Mouse (Mus musculus) CH12.LX (cell line): Measurements from ENCODE around the gene Apobr.

Source experiments
- CTCF ChIP-seq, 2 experiments: IDR thresholded peaks in 1 of 2; conservative IDR thresholded peaks in 1 of 2; 2 replicates each; pipeline ENCODE4 v1.5.1; 2011 to 2012; ENCODE audit warnings: low read depth in 2 of 2, low read length in 2 of 2, improper control_type of control experiment in 1 of 2, inconsistent platforms in 1 of 2, mild to moderate bottlenecking in 1 of 2, moderate library complexity in 1 of 2
- EP300 ChIP-seq: IDR thresholded peaks from 2 replicates; pipeline ENCODE4 v1.6.1; 2011; ENCODE audit warnings: low read length, improper control_type of control experiment
- MAX ChIP-seq: IDR thresholded peaks from 2 replicates; pipeline ENCODE4 v1.6.1; 2011; ENCODE audit warnings: low read length, improper control_type of control experiment
- MAZ ChIP-seq: IDR thresholded peaks from 2 replicates; pipeline ENCODE4 v1.6.1; 2012; ENCODE audit warnings: low read depth, mild to moderate bottlenecking, inconsistent platforms, low read length, improper control_type of control experiment, moderate library complexity
- MYC ChIP-seq: IDR thresholded peaks from 2 replicates; pipeline ENCODE4 v1.6.1; 2011; ENCODE audit warnings: low read depth, mild to moderate bottlenecking, improper control_type of control experiment, low read length
- POLR2A ChIP-seq: IDR thresholded peaks from 2 replicates; pipeline ENCODE4 v1.6.1; 2011; ENCODE audit warnings: low read depth, mild to moderate bottlenecking, improper control_type of control experiment, low read length

- TF ChIP-seq POLR2A (peak; percentile 60; the same call in 1 of the 2 replicates), MAX (no peak), EP300 (no peak; the same call in 1 of the 2 replicates), CTCF (conservative IDR thresholded peaks at IDR 0.05 in 1 of 2, IDR thresholded peaks at IDR 0.05 in 1 of 2; ENCODE audit: low read depth in 2 of 2, low read length in 2 of 2) (no peak), MAZ (no peak), MYC (no peak)
Measured at GRCm38 (mm10) chr7:126584506-126584977, at the start of gene Apobr.
